Mouse (Mus musculus): ENCODE measurements at regions not wholly inside any gene's neighbourhood (a gene's known extent, or its start where the extent isn't known, plus 50 kb on each side); places are given as distances from the start of the nearest gene placed in this dataset.

- Histone ChIP-seq H3K27ac (replicated peaks; ENCODE audit: low read depth, low read length) (no peak overlapping the region), H3K36me3 (replicated peaks; ENCODE audit: control insufficient read depth, insufficient read depth, low read depth, low read length) (no peaks in the 10 kb centered on the region), H3K4me2 (ENCODE audit: low read depth, low read length) (no peak overlapping the region), H3K4me1 (ENCODE audit: control insufficient read depth, insufficient read depth, low read length) (no peaks in the 10 kb centered on the region), H3K9me3 (replicated peaks; ENCODE audit: control insufficient read depth, low read length) (no peaks in the 10 kb centered on the region), H3K9ac (replicated peaks; ENCODE audit: low read length) (no peak overlapping the region), H3K4me3 (ENCODE audit: low read depth, low read length) (no peak overlapping the region), H3K27me3 (ENCODE audit: control insufficient read depth, insufficient read depth, low read length) (no peaks in the 10 kb centered on the region)
- WGBS: 70% methylated on average over 3 of the region's 3 CpGs
- ATAC-seq (replicated peaks; ENCODE audit: insufficient number of reproducible peaks, low FRiP score, low TSS enrichment, low read depth) (no peak), DNase-seq (ENCODE audit: low spot score) (no peak)
These were observed 1086.6 kb upstream of the Nr2f1 start for GRCm38 (mm10) chr13:79286181-79286580.

GRCm38 (mm10) chr13:79285478-79285877, 1085.9 kb upstream of the Nr2f1 start:
- Histone ChIP-seq H3K9ac (replicated peaks; ENCODE audit: low read length) (no peak overlapping the region), H3K9me3 (replicated peaks; ENCODE audit: control insufficient read depth, low read length) (no peaks in the 10 kb centered on the region), H3K27ac (replicated peaks; ENCODE audit: low read depth, low read length) (no peak overlapping the region), H3K4me3 (ENCODE audit: low read depth, low read length) (no peak overlapping the region), H3K36me3 (replicated peaks; ENCODE audit: control insufficient read depth, insufficient read depth, low read depth, low read length) (no peaks in the 10 kb centered on the region), H3K4me1 (ENCODE audit: control insufficient read depth, insufficient read depth, low read length) (no peaks in the 10 kb centered on the region), H3K4me2 (ENCODE audit: low read depth, low read length) (no peak overlapping the region), H3K27me3 (ENCODE audit: control insufficient read depth, insufficient read depth, low read length) (no peaks in the 10 kb centered on the region)
- no peak; the same call in 1 of the 2 replicates for ATAC-seq (replicated peaks; ENCODE audit: insufficient number of reproducible peaks, low FRiP score, low TSS enrichment, low read depth)
- 0% methylated on average over 2 of the region's 2 CpGs for WGBS
- peak; percentile 66 for DNase-seq (ENCODE audit: low spot score)

- Histone ChIP-seq H3K27ac (replicated peaks; ENCODE audit: low read depth, low read length) (no peak overlapping the region), H3K4me2 (ENCODE audit: low read depth, low read length) (no peak overlapping the region), H3K9me3 (replicated peaks; ENCODE audit: control insufficient read depth, low read length) (no peaks in the 10 kb centered on the region), H3K9ac (replicated peaks; ENCODE audit: low read length) (no peak overlapping the region), H3K4me3 (ENCODE audit: low read depth, low read length) (no peak overlapping the region), H3K27me3 (ENCODE audit: control insufficient read depth, insufficient read depth, low read length) (no peaks in the 10 kb centered on the region), H3K4me1 (ENCODE audit: control insufficient read depth, insufficient read depth, low read length) (no peaks in the 10 kb centered on the region), H3K36me3 (replicated peaks; ENCODE audit: control insufficient read depth, insufficient read depth, low read depth, low read length) (no peaks in the 10 kb centered on the region)
- DNase-seq (ENCODE audit: low spot score) (peak; percentile 3), ATAC-seq (replicated peaks; ENCODE audit: insufficient number of reproducible peaks, low FRiP score, low TSS enrichment, low read depth) (no peak)
- 44% methylated on average over 6 of the region's 6 CpGs for WGBS
These were observed 1078.2 kb upstream of the Nr2f1 start for GRCm38 (mm10) chr13:79277714-79278113.

- ATAC-seq (replicated peaks; ENCODE audit: insufficient number of reproducible peaks, low FRiP score, low TSS enrichment, low read depth) (no peak; the same call in 1 of the 2 replicates), DNase-seq (ENCODE audit: low spot score) (no peak)
- Histone ChIP-seq H3K9ac (replicated peaks; ENCODE audit: low read length) (no peak overlapping the region), H3K27ac (replicated peaks; ENCODE audit: low read depth, low read length) (no peak overlapping the region), H3K27me3 (ENCODE audit: control insufficient read depth, insufficient read depth, low read length) (no peaks in the 10 kb centered on the region), H3K36me3 (replicated peaks; ENCODE audit: control insufficient read depth, insufficient read depth, low read depth, low read length) (no peaks in the 10 kb centered on the region), H3K4me2 (ENCODE audit: low read depth, low read length) (no peak overlapping the region), H3K9me3 (replicated peaks; ENCODE audit: control insufficient read depth, low read length) (no peaks in the 10 kb centered on the region), H3K4me1 (ENCODE audit: control insufficient read depth, insufficient read depth, low read length) (no peaks in the 10 kb centered on the region), H3K4me3 (ENCODE audit: low read depth, low read length) (no peak overlapping the region)
- 69% methylated on average over 7 of the region's 7 CpGs for WGBS
These were observed 1077.8 kb upstream of the Nr2f1 start for GRCm38 (mm10) chr13:79277313-79277712.

GRCm38 (mm10) chr13:79255362-79255761, 1055.8 kb upstream of the Nr2f1 start:
- ATAC-seq (replicated peaks; ENCODE audit: insufficient number of reproducible peaks, low FRiP score, low TSS enrichment, low read depth) (no peak), DNase-seq (ENCODE audit: low spot score) (no peak)
- Histone ChIP-seq H3K9ac (replicated peaks; ENCODE audit: low read length) (no peak overlapping the region), H3K4me2 (ENCODE audit: low read depth, low read length) (no peak overlapping the region), H3K4me3 (ENCODE audit: low read depth, low read length) (no peak overlapping the region), H3K27me3 (ENCODE audit: control insufficient read depth, insufficient read depth, low read length) (no peaks in the 10 kb centered on the region), H3K27ac (replicated peaks; ENCODE audit: low read depth, low read length) (no peak overlapping the region), H3K4me1 (ENCODE audit: control insufficient read depth, insufficient read depth, low read length) (no peaks in the 10 kb centered on the region), H3K36me3 (replicated peaks; ENCODE audit: control insufficient read depth, insufficient read depth, low read depth, low read length) (no peaks in the 10 kb centered on the region), H3K9me3 (replicated peaks; ENCODE audit: control insufficient read depth, low read length) (no peaks in the 10 kb centered on the region)
- 48% methylated on average over 5 of the region's 5 CpGs for WGBS

- no peaks in the 10 kb centered on the region for H3K27me3 ChIP-seq (ENCODE audit: control insufficient read depth, insufficient read depth, low read length)
- ATAC-seq (replicated peaks; ENCODE audit: insufficient number of reproducible peaks, low FRiP score, low TSS enrichment, low read depth) (no peak), DNase-seq (ENCODE audit: low spot score) (no peak)
- WGBS: 48% methylated on average over 5 of the region's 5 CpGs
- H3K4me3 ChIP-seq (ENCODE audit: low read depth, low read length): no peak overlapping the region
- H3K9me3 ChIP-seq (replicated peaks; ENCODE audit: control insufficient read depth, low read length): no peaks in the 10 kb centered on the region
- H3K36me3 ChIP-seq (replicated peaks; ENCODE audit: control insufficient read depth, insufficient read depth, low read depth, low read length): no peaks in the 10 kb centered on the region
- no peak overlapping the region for H3K4me2 ChIP-seq (ENCODE audit: low read depth, low read length)
- no peak overlapping the region for H3K27ac ChIP-seq (replicated peaks; ENCODE audit: low read depth, low read length)
- no peak overlapping the region for H3K9ac ChIP-seq (replicated peaks; ENCODE audit: low read length)
- H3K4me1 ChIP-seq (ENCODE audit: control insufficient read depth, insufficient read depth, low read length): no peaks in the 10 kb centered on the region
These were observed 1052.8 kb upstream of the Nr2f1 start for GRCm38 (mm10) chr13:79252385-79252784.

GRCm38 (mm10) chr13:79251269-79251668, 1051.7 kb upstream of the Nr2f1 start:
- DNase-seq (ENCODE audit: low spot score) (no peak), ATAC-seq (replicated peaks; ENCODE audit: insufficient number of reproducible peaks, low FRiP score, low TSS enrichment, low read depth) (no peak)
- Histone ChIP-seq H3K9ac (replicated peaks; ENCODE audit: low read length) (no peak overlapping the region), H3K4me1 (ENCODE audit: control insufficient read depth, insufficient read depth, low read length) (no peaks in the 10 kb centered on the region), H3K36me3 (replicated peaks; ENCODE audit: control insufficient read depth, insufficient read depth, low read depth, low read length) (no peaks in the 10 kb centered on the region), H3K27me3 (ENCODE audit: control insufficient read depth, insufficient read depth, low read length) (no peaks in the 10 kb centered on the region), H3K9me3 (replicated peaks; ENCODE audit: control insufficient read depth, low read length) (no peaks in the 10 kb centered on the region), H3K4me3 (ENCODE audit: low read depth, low read length) (no peak overlapping the region), H3K4me2 (ENCODE audit: low read depth, low read length) (no peak overlapping the region), H3K27ac (replicated peaks; ENCODE audit: low read depth, low read length) (no peak overlapping the region)
- 78% methylated on average over 1 of the region's 1 CpGs for WGBS
